Mouse (Mus musculus) embryonic facial prominence, embryonic 11.5 days (tissue): ENCODE results near the gene Nav1. TPM values are rescaled to one million over a fixed set of nuclear protein-coding genes. Genes with fewer than 3 reads are reported as not detected.

ENCODE experiments used
- ATAC-seq: fragments of 200-750 bp; cut with Nextera tagmentation; replicated peaks from 2 replicates; pipeline ENCODE4 v1.8.0; 2017; ENCODE audit warnings: low read depth; ENCODE audit not compliant: insufficient number of reproducible peaks, low FRiP score, low TSS enrichment
- DNase-seq: peaks from one replicate; pipeline ENCODE4 v3.0.0-alpha.2; 2015; ENCODE audit warnings: low spot score
- H3K27ac ChIP-seq: fragments of 300-500 bp; sonication (generic); replicated peaks from 2 replicates; pipeline ENCODE4 v1.5.1; 2014; ENCODE audit warnings: mild to moderate bottlenecking, low read depth, low read length, control low read depth
- H3K27me3 ChIP-seq: fragments of 300-500 bp; sonication (generic); 2 replicates; pipeline ENCODE4 v1.6.1; 2014; ENCODE audit warnings: mild to moderate bottlenecking, low read length, moderate library complexity, mixed read lengths; ENCODE audit not compliant: control insufficient read depth, insufficient read depth
- H3K36me3 ChIP-seq: fragments of 300-500 bp; sonication (generic); replicated peaks from 2 replicates; pipeline ENCODE4 v1.6.1; 2014; ENCODE audit warnings: low read depth, mild to moderate bottlenecking, low read length, moderate library complexity, mixed read lengths; ENCODE audit not compliant: control insufficient read depth, insufficient read depth
- H3K4me1 ChIP-seq: fragments of 300-500 bp; sonication (generic); 2 replicates; pipeline ENCODE4 v1.6.1; 2014; ENCODE audit warnings: low read length, mixed read lengths; ENCODE audit not compliant: control insufficient read depth, insufficient read depth
- H3K4me2 ChIP-seq: fragments of 300-500 bp; sonication (generic); 2 replicates; pipeline ENCODE4 v1.6.1; 2014; ENCODE audit warnings: low read depth, mild to moderate bottlenecking, control low read depth, low read length, moderate library complexity
- H3K4me3 ChIP-seq: fragments of 300-500 bp; sonication (generic); 2 replicates; pipeline ENCODE4 v1.5.1; 2014; ENCODE audit warnings: low read depth, low read length, control low read depth
- H3K9ac ChIP-seq: fragments of 300-500 bp; sonication (generic); replicated peaks from 2 replicates; pipeline ENCODE4 v1.6.1; 2014; ENCODE audit warnings: mild to moderate bottlenecking, control low read depth, low read length
- H3K9me3 ChIP-seq: fragments of 300-500 bp; sonication (generic); replicated peaks from 2 replicates; pipeline ENCODE4 v1.6.1; 2016; ENCODE audit warnings: mild to moderate bottlenecking, low read length, inconsistent platforms, mixed read lengths; ENCODE audit not compliant: control insufficient read depth
- WGBS: fragments of 180-500 bp; shearing (Covaris S2); extraction: QIAGEN DNeasy Blood & Tissue Kit; methylation state at CpG from one replicate; pipeline ENCODE4 v1.1.7; 2014; 5-methylcytosine and 5-hydroxymethylcytosine counted together
- polyA plus RNA-seq: library from polyadenylated mRNA; unstranded; fragments of >200 nt; fragmentation: Nextera tagmentation; extraction: Ambion mirVana; gene quantifications from 2 replicates; pipeline ENCODE4 v1.2.1, GENCODE M21; 2014

Gene Nav1
- polyA plus RNA-seq, 1 experiment from 2014 or later, result 11.9 TPM

DNA sequence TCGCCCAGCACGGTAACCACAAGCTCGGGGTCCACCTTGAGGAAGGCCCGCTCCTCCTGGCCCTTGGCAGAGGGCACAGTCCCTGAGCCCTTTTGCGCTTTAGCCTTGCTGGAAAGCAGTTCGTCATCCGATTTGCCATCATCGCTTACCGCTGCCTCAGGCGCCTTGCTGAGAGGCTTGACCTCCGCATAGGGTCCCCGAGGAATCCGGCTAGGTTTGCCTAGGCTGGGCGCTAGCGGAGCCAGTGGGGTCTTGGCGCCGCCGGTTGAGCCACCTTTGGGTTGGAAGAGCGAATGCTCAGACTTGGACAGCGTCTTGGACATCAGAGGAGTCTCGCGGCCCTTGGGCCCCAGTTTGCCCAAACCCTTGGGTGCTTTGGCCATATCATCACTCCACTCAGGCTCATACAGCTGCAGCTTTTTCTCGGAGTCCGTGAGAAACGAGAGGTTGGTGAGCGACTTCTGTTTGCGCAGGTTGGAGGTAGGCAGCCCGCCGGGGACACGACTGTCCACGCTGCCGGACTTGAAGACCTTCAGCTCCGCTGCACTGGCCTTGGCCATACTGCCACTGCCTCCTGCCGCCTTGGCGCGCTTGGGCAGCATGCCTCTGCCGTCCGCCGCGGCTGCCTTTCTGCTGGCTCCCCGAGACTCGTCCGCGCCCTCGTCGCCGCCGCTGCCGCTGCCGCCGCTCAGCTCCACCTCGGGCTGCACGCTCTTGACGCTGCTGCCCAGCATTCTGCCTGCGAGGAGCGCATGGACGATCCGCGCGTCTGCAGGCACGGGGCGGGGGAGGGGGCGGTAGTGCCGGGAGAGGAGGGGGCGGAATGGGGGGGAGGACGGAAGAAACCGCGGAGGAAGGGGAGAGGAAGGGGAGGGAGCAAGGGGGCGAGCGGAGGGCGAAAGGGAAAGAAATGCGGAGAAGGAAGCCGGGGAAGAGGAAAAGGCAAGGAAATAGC lies 22.2 kb downstream of the Nav1 start:
- Histone ChIP-seq H3K27ac (peak overlapping the region; percentile 39), H3K36me3 (no peaks in the 10 kb centered on the region), H3K9me3 (no peaks in the 10 kb centered on the region), H3K27me3 (no peaks in the 10 kb centered on the region), H3K4me2 (peak overlapping the region; percentile 90), H3K4me1 (peaks cover 6% of the 10 kb centered on the region), H3K4me3 (peak overlapping the region; percentile 54), H3K9ac (peak overlapping the region; percentile 68)
- ATAC-seq, result peak; percentile 21; the same call in 1 of the 2 replicates
- peak; percentile 69 for DNase-seq
- WGBS, result 1% methylated on average over 71 of the region's 73 CpGs

DNA sequence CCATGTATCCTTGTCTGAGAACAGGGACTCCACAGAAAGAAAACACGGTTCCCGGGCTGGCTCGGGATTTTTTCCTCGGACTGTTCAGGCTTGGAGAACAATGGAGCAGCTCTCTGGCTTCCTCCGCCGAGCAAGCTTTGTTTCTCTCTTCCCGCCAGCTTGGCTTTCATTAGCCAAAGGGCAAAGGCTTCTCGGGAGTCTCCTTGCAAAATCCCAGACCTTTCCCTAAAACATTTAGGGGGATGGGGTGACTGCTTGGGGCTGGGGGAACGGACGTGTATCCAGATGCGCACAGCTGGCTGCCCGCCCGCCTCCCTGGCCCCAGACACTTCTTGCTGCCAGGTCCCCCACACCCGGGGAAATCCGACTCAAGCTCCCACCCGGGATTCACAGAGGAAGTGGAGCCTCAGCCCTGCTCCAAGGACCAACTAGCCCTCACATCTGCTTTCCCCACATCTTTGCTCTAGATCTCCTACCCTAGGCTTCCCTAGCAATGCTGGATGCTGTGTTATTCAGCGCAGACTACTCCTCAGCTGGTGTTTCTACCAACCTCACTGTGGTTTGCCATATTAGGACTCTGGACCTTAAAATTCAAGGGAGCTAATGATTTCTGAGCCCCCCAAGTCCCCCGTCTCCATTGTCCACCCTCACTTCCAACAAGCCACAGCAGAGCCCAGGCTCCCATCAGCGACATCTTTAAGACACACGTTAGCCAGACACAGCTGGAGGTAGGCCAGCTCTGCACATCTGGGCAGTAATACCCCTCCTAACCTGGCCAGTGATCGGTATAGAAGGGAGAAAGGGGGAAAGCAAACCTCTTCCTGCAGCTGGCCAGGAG lies 23.2 kb downstream of the Nav1 start:
- ATAC-seq, result no peak
- H3K36me3 ChIP-seq, result no peaks in the 10 kb centered on the region

DNA sequence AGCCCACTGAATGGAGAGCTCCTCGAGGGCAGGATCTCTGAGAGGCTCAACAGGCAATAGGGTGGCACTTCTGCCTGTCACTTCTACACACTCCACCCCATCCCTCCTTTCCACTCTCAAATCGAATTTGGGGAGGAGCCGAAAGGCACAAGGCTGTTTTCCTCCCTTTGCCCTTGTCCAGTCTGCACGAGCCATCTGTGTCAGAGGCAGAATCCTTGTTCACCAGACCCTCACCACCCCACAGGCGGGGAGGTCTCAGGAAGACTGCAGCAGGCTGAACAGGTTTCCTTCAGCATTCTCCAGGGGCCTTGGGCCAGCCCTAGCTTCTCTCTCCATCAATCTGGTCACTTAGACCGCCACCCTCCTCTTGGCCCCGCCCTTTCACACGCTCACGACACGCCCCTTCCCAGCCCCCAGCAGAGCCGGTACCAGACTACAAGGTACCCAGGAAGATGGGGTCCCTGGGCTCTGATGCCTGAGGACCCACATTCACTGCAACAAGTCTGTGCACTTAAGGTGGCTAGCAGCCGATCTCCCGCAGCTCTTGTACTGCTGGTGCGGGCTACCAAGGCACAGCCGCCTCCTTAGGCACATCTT lies 23.9 kb downstream of the Nav1 start:
- Histone ChIP-seq H3K9ac (peak overlapping the region; percentile 68), H3K4me3 (peak overlapping the region; percentile 54), H3K4me1 (peaks cover 12% of the 10 kb centered on the region), H3K4me2 (peak overlapping the region; percentile 90), H3K36me3 (no peaks in the 10 kb centered on the region), H3K9me3 (no peaks in the 10 kb centered on the region), H3K27ac (peak overlapping the region; percentile 76), H3K27me3 (no peaks in the 10 kb centered on the region)
- 4% methylated on average over 15 of the region's 15 CpGs for WGBS
- peak; percentile 70 for DNase-seq
- ATAC-seq, result peak; percentile 21; the same call in 1 of the 2 replicates

More for the DNA sequence above, 23.2 kb downstream of the Nav1 start:
- Histone ChIP-seq H3K4me3 (peak overlapping the region; percentile 54), H3K9me3 (no peaks in the 10 kb centered on the region), H3K27me3 (no peaks in the 10 kb centered on the region), H3K9ac (peak overlapping the region; percentile 68), H3K4me2 (peak overlapping the region; percentile 90), H3K4me1 (peaks cover 9% of the 10 kb centered on the region), H3K27ac (peak overlapping the region; percentile 76)
- 1% methylated on average over 21 of the region's 21 CpGs for WGBS
- DNase-seq, result peak; percentile 62

DNA sequence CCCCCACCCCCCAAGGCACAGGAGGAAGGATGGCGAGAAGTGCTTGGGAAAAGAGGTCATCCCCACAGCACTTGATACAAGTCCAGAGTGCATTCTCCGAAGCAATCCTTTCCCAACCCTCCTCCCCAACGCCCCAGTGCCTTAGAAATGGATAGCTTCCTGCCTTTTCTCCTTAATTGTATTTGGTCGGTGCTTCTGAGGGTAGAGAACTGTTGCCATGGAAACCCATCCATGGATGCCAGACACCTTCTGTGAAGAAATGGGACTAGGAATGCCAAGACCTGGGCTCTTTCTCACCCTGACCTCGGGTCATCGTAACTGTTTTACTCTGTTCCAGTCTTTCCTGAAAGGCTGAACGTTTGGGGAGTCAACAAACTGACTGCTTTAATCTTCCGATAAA lies 26.1 kb downstream of the Nav1 start:
- Histone ChIP-seq H3K36me3 (no peaks in the 10 kb centered on the region), H3K9me3 (no peaks in the 10 kb centered on the region), H3K27me3 (no peaks in the 10 kb centered on the region), H3K4me3 (no peak overlapping the region), H3K4me1 (peaks cover 16% of the 10 kb centered on the region), H3K27ac (no peak overlapping the region), H3K4me2 (no peak overlapping the region), H3K9ac (no peak overlapping the region)
- ATAC-seq (no peak), DNase-seq (peak; percentile 60)
- WGBS, result 22% methylated on average over 8 of the region's 8 CpGs

DNA sequence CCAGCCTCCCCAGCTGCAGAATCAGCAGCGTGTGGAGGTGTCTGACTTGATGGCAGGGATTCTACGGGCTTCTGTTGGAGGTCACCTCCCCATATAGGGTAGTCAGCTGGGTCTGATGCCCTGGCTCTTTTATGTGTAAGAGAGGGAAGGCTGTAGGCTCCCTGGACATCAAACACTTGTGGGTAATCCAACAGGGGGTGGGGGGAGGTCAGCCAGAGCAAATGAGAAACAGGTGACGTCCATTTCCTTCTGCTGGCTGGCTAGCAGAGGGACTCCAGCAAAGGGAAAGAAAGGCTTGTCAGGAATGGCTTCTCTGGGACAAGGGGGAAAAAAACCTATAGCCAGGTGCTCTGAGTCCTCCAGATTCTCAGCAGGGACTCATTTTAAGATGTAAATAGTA lies 28.0 kb downstream of the Nav1 start:
- no peak overlapping the region for H3K9ac ChIP-seq

DNA sequence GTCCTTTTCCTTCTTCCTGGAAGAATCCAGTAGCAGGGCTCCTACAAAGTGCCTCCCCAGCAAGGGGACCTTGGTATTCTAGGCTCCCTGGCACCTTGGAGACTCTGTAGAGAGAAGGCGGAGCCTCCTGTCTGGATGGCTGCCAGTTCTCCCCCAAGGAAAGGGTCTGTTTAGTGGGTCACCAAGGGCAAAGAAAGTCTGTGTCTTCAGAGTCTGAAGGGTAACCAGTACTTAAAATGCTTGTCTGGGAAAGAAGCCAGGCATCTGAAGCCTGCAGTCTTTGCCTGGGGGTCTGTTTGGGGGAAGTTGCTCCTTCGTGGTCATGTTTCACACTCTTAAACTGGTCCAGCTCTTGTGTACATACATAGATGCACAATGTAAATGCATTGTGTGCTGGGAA lies 29.3 kb downstream of the Nav1 start:
- Histone ChIP-seq H3K9me3 (no peaks in the 10 kb centered on the region), H3K4me2 (no peak overlapping the region), H3K36me3 (no peaks in the 10 kb centered on the region), H3K4me3 (no peak overlapping the region), H3K4me1 (peaks cover 14% of the 10 kb centered on the region), H3K9ac (no peak overlapping the region), H3K27me3 (no peaks in the 10 kb centered on the region), H3K27ac (no peak overlapping the region)
- ATAC-seq (no peak), DNase-seq (no peak)
- WGBS, result 43% methylated on average over 2 of the region's 2 CpGs

More for the DNA sequence above, 28.0 kb downstream of the Nav1 start:
- Histone ChIP-seq H3K4me2 (no peak overlapping the region), H3K9me3 (no peaks in the 10 kb centered on the region), H3K4me1 (peaks cover 14% of the 10 kb centered on the region), H3K27ac (no peak overlapping the region), H3K4me3 (no peak overlapping the region), H3K36me3 (no peaks in the 10 kb centered on the region), H3K27me3 (no peaks in the 10 kb centered on the region)
- peak; percentile 89 for DNase-seq
- no peak for ATAC-seq
- WGBS, result 19% methylated on average over 3 of the region's 3 CpGs

DNA sequence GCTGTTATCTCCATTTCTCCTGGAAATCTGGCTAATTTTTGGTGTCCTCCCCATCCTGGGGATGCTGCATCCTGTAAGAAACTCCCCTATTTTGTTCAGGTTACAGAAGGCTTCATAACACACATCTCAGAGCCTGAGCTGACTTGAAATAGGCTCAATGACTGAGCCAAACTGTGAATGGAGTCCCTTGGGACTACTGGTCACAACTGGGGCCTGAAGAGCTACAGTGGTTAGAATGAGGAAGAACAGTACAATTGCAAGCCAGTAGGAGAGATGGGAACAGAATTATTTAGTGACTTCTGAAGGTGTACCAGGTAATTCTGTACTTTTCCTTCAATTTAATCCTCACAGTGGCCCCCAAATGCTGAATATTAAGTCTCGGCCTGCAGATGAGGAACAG lies 31.7 kb downstream of the Nav1 start:
- Histone ChIP-seq H3K27me3 (no peaks in the 10 kb centered on the region), H3K4me3 (no peak overlapping the region), H3K27ac (no peak overlapping the region), H3K9me3 (no peaks in the 10 kb centered on the region), H3K36me3 (no peaks in the 10 kb centered on the region), H3K4me2 (no peak overlapping the region), H3K9ac (no peak overlapping the region), H3K4me1 (peaks cover 12% of the 10 kb centered on the region)
- DNase-seq, result no peak
- 76% methylated on average over 1 of the region's 1 CpGs for WGBS
- ATAC-seq, result no peak
